Comparison of ENCODE assay signal across 8 mouse cellular contexts in the genomic region with DNA sequence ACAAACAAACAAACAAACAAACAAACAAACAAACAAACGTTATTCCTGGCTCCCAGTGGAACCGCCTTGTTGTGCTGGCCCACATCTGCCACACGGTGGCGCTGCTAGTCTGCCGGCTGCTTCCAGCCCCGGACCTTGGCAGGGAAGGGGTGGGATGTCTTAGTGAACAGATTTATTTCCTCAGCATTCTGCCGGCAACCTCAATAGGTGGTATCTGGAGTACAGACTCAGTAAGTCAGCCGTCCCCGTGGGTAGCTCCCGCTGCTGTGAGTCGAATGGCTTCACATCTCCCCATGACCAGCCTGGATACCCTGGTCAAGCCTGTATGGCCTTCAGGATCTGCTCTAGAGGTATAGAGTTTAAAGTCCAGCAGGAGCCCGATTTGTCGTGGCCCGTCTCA. TPM values are rescaled to one million over a fixed set of nuclear protein-coding genes. Genes with fewer than 3 reads are reported as not detected.
DNase-seq lines count a peak whose midpoint lies in the region; ATAC-seq and TF ChIP-seq lines count a peak whose summit lies in the region.

No protein-coding gene starts in this region.

- H3K79me2 ChIP-seq in heart, adult 2 months (replicated peaks; ENCODE audit: control insufficient read depth, insufficient read depth, low read length), result no peaks in the 10 kb centered on the region

- no peaks in the 10 kb centered on the region for H3K36me3 ChIP-seq in heart, adult 2 months (ENCODE audit: control insufficient read depth, insufficient read depth, low read length)
- no peaks in the 10 kb centered on the region for H3K36me3 ChIP-seq in kidney, adult 2 months (ENCODE audit: control insufficient read depth, insufficient read depth, low read length)
- H3K36me3 ChIP-seq in limb, embryonic 14.5 days (ENCODE audit: control insufficient read depth, insufficient read depth, low read length), result no peaks in the 10 kb centered on the region
- H3K36me3 ChIP-seq in midbrain, embryonic 16.5 days (ENCODE audit: control insufficient read depth, insufficient read depth, low read length), result no peaks in the 10 kb centered on the region
- H3K36me3 ChIP-seq in stomach, postnatal 0 days (ENCODE audit: control insufficient read depth, insufficient read depth, low read length), result no peaks in the 10 kb centered on the region

- no peak for TF ChIP-seq POLR2A in heart, adult 2 months (IDR thresholded peaks at IDR 0.05; ENCODE audit: insufficient read depth, low read depth, low read length)
- no peak for TF ChIP-seq POLR2A in kidney, adult 2 months (IDR thresholded peaks at IDR 0.05; ENCODE audit: low read depth, low read length)
- TF ChIP-seq POLR2A in limb, embryonic 14.5 days (IDR thresholded peaks at IDR 0.05; ENCODE audit: borderline replicate concordance, extremely low read depth, insufficient read depth, insufficient read length), result no peak

- peak; percentile 46 for DNase-seq in ovary, postnatal 10 days (ENCODE audit: low spot score)
- DNase-seq in ovary, adult 18-20 months (ENCODE audit: low spot score), result no peak
- peak; percentile 85 for DNase-seq in embryo, embryonic 10.5 days (ENCODE audit: low spot score)
- peak; percentile 60 to 85 for DNase-seq in heart, adult 2 months
- peak; percentile 47 for DNase-seq in kidney, adult 2 months
- DNase-seq in limb, embryonic 14.5 days (ENCODE audit: low spot score), result peak; percentile 78
- DNase-seq in stomach, postnatal 0 days (ENCODE audit: low spot score), result peak; percentile 75

- peak; percentile 79 for ATAC-seq in limb, embryonic 14.5 days (ENCODE audit: low FRiP score, low read depth)
- peak; percentile 88 for ATAC-seq in midbrain, embryonic 16.5 days
- ATAC-seq in stomach, postnatal 0 days (ENCODE audit: low FRiP score, low TSS enrichment), result peak; percentile 78

- TF ChIP-seq CTCF in heart, adult 2 months (IDR thresholded peaks at IDR 0.05), result peak; percentile 100; the same call in 1 of the 2 replicates
- peak; percentile 95 for TF ChIP-seq CTCF in kidney, adult 2 months (conservative IDR thresholded peaks at IDR 0.05; ENCODE audit: insufficient read depth, insufficient read length, low read depth, low read length)
- TF ChIP-seq CTCF in stomach, postnatal 0 days (IDR thresholded peaks at IDR 0.05; ENCODE audit: low read depth), result peak; percentile 99

- H3K27ac ChIP-seq in heart, adult 2 months, result no peak overlapping the region
- H3K27ac ChIP-seq in kidney, adult 2 months (ENCODE audit: insufficient read depth, low read depth, low read length), result no peak overlapping the region
- H3K27ac ChIP-seq in limb, embryonic 14.5 days (replicated peaks; ENCODE audit: low read depth, low read length), result no peak overlapping the region
- H3K27ac ChIP-seq in midbrain, embryonic 16.5 days (ENCODE audit: low read length), result no peak overlapping the region
- H3K27ac ChIP-seq in stomach, postnatal 0 days (replicated peaks), result no peak overlapping the region

- peak; percentile 95 for TF ChIP-seq EP300 in heart, adult 2 months (IDR thresholded peaks at IDR 0.05; ENCODE audit: insufficient read depth, low read depth, low read length)
- no peak for TF ChIP-seq EP300 in stomach, postnatal 0 days (optimal IDR thresholded peaks at IDR 0.05)

- H3K4me3 ChIP-seq in heart, adult 2 months, result no peak overlapping the region
- H3K4me3 ChIP-seq in kidney, adult 2 months (ENCODE audit: insufficient read depth, low read depth, low read length), result no peak overlapping the region
- H3K4me3 ChIP-seq in limb, embryonic 14.5 days (replicated peaks; ENCODE audit: low read length), result peak overlapping the region; percentile 15; the same call in 1 of the 2 replicates
- peak overlapping the region; percentile 14; the same call in 1 of the 2 replicates for H3K4me3 ChIP-seq in midbrain, embryonic 16.5 days (ENCODE audit: low read depth, low read length)
- no peak overlapping the region for H3K4me3 ChIP-seq in stomach, postnatal 0 days (ENCODE audit: low read depth, low read length)

- WGBS in heart, adult 2 months, result 5% methylated on average over 14 of the region's 14 CpGs
- 4% methylated on average over 14 of the region's 14 CpGs for WGBS in kidney, adult 2 months
- 7% methylated on average over 14 of the region's 14 CpGs for WGBS in limb, embryonic 14.5 days
- 9% methylated on average over 14 of the region's 14 CpGs for WGBS in midbrain, embryonic 16.5 days
- WGBS in stomach, postnatal 0 days, result 4% methylated on average over 14 of the region's 14 CpGs

- no peaks in the 10 kb centered on the region for H3K27me3 ChIP-seq in heart, adult 2 months (ENCODE audit: control insufficient read depth, insufficient read depth, low read length)
- no peaks in the 10 kb centered on the region for H3K27me3 ChIP-seq in kidney, adult 2 months (replicated peaks; ENCODE audit: control insufficient read depth, insufficient read depth, low read length)
- no peaks in the 10 kb centered on the region for H3K27me3 ChIP-seq in limb, embryonic 14.5 days (ENCODE audit: control insufficient read depth, insufficient read depth, low read length)
- H3K27me3 ChIP-seq in midbrain, embryonic 16.5 days (ENCODE audit: control insufficient read depth, insufficient read depth, low read depth, low read length), result no peaks in the 10 kb centered on the region
- no peaks in the 10 kb centered on the region for H3K27me3 ChIP-seq in stomach, postnatal 0 days (ENCODE audit: control insufficient read depth, insufficient read depth, low read length)

- 0 out of 2 replicates have a peak overlapping the region, but pooled peaks have one; percentile 20 for H3K9ac ChIP-seq in heart, adult 2 months (ENCODE audit: low read depth, low read length)
- no peak overlapping the region for H3K9ac ChIP-seq in limb, embryonic 14.5 days (ENCODE audit: low read depth, low read length, severe bottlenecking)
- no peak overlapping the region; the same call in 1 of the 2 replicates for H3K9ac ChIP-seq in midbrain, embryonic 16.5 days (ENCODE audit: low read depth, low read length)
- 0 out of 2 replicates have a peak overlapping the region, but pooled peaks have one; percentile 35 for H3K9ac ChIP-seq in stomach, postnatal 0 days (ENCODE audit: low read length)

- no peaks in the 10 kb centered on the region for H3K9me3 ChIP-seq in limb, embryonic 14.5 days (ENCODE audit: control insufficient read depth, low read length)
- H3K9me3 ChIP-seq in midbrain, embryonic 16.5 days (replicated peaks; ENCODE audit: control insufficient read depth, low read length, poor library complexity, severe bottlenecking), result no peaks in the 10 kb centered on the region
- no peaks in the 10 kb centered on the region for H3K9me3 ChIP-seq in stomach, postnatal 0 days (ENCODE audit: control insufficient read depth, low read length)

- peaks cover 3% of the 10 kb centered on the region; the same call in 1 of the 2 replicates for H3K4me1 ChIP-seq in heart, adult 2 months (ENCODE audit: control insufficient read depth, insufficient read depth, low read length)
- no peaks in the 10 kb centered on the region for H3K4me1 ChIP-seq in kidney, adult 2 months (ENCODE audit: control insufficient read depth, insufficient read depth, low read length)
- peaks cover 7% of the 10 kb centered on the region for H3K4me1 ChIP-seq in limb, embryonic 14.5 days (ENCODE audit: control insufficient read depth, insufficient read depth, low read length)
- peaks cover 7% of the 10 kb centered on the region for H3K4me1 ChIP-seq in midbrain, embryonic 16.5 days (ENCODE audit: control insufficient read depth, insufficient read depth, low read length)
- peaks cover 5% of the 10 kb centered on the region for H3K4me1 ChIP-seq in stomach, postnatal 0 days (replicated peaks; ENCODE audit: control insufficient read depth, insufficient read depth)

- H3K4me2 ChIP-seq in limb, embryonic 14.5 days (replicated peaks; ENCODE audit: low read depth, low read length, severe bottlenecking), result peak overlapping the region; percentile 51
- peak overlapping the region; percentile 54 for H3K4me2 ChIP-seq in midbrain, embryonic 16.5 days (ENCODE audit: low read length)
- H3K4me2 ChIP-seq in stomach, postnatal 0 days (replicated peaks; ENCODE audit: low read depth), result peak overlapping the region; percentile 48

- intact Hi-C loops in heart, adult 2 months (cut with DNase I), result loop anchor here (1.0 to 5.0 kb wide), 6 partner anchors 38 to 386 kb away; no protein-coding TSS in a partner anchor

RNA-seq across cellular contexts. Expression of gene Dab2ip, which starts 13.3 kb away (rescaled TPM):
- total RNA-seq in heart, adult 2 months (2021), result 10 to 100 TPM; 45.6 to 47.9 TPM
- polyA plus RNA-seq in heart, adult 2 months (2012; rRNA removed), result 34.5 and 37.5 TPM in 2 replicates
- 32.9 and 42.9 TPM in 2 replicates for polyA plus RNA-seq in kidney, adult 2 months (2012; rRNA removed)
- 69.8 and 89.3 TPM in 2 replicates for polyA plus RNA-seq in limb, embryonic 14.5 days (2012; rRNA removed)
- polyA plus RNA-seq in limb, embryonic 14.5 days (2014; fragmentation: Nextera tagmentation; extraction: Ambion mirVana), result 62.2 and 69.8 TPM in 2 replicates
- 33.2 and 46.1 TPM in 2 replicates for polyA plus RNA-seq in midbrain, embryonic 16.5 days (2015; fragmentation: Nextera tagmentation; extraction: Ambion mirVana)
- polyA plus RNA-seq in stomach, postnatal 0 days (2015; fragmentation: Nextera tagmentation; extraction: Ambion mirVana), result 46.4 and 48.1 TPM in 2 replicates

Comparison
In these comparisons a context has a peak if more than half of its experiments do, and no peak if none do; other contexts are left out.
1. H3K4me3 ChIP-seq: peak in limb, embryonic 14.5 days (single experiment) and midbrain, embryonic 16.5 days (single experiment); none in heart, adult 2 months (single experiment), kidney, adult 2 months (single experiment) and stomach, postnatal 0 days (single experiment).
2. H3K9ac ChIP-seq: peak in heart, adult 2 months (single experiment) and stomach, postnatal 0 days (single experiment); none in limb, embryonic 14.5 days (single experiment) and midbrain, embryonic 16.5 days (single experiment).
3. Peak in every context shown above with its lines, with median percentiles within 50 percentile points of each other: CTCF ChIP-seq, ATAC-seq and H3K4me2 ChIP-seq.